Mouse (Mus musculus) right cerebral cortex, postnatal 14 days (tissue): ENCODE data around the gene Sigirr.

ENCODE experiments used
- DNase-seq: peaks from one replicate; pipeline ENCODE4 v3.0.0; 2022

The Sigirr gene

DNA sequence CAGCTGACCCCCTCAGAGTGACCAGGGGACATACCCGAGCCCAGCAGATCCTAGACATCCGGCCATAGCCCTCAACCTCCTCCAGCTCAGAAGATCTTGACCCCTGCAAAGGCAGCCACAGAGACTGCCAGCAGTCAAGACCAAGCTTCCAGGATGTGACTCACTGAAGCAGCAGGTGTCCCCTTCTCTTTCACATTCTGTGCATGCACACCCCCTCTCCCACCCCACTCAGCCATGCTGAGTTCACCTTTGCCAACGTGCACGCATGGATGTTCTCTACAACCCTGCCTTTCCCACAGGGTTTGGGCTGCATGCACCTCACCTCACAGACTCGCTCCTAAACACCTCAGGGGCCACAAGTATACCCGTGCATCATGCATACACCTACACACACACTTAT, 4.4 kb downstream of the Sigirr start:
- no peak for DNase-seq

GRCm38 (mm10) chr7:141094487-141095205, 5.7 kb downstream of the Sigirr start:
- DNase-seq: no peak

GRCm38 (mm10) chr7:141093950-141094349, 6.4 kb downstream of the Sigirr start:
- no peak for DNase-seq

- peak; percentile 40 for DNase-seq
Measured at GRCm38 (mm10) chr7:141092051-141092735, 8.2 kb downstream of the Sigirr start.

- no peak for DNase-seq
Measured at GRCm38 (mm10) chr7:141090228-141090627, 10.1 kb downstream of the Sigirr start.

- DNase-seq: no peak
Measured at GRCm38 (mm10) chr7:141088473-141088872, 11.9 kb downstream of the Sigirr start.

- DNase-seq: no peak
Measured at GRCm38 (mm10) chr7:141087894-141088293, 12.5 kb downstream of the Sigirr start.

GRCm38 (mm10) chr7:141079481-141080449, 20.6 kb downstream of the Sigirr start:
- no peak for DNase-seq

GRCm38 (mm10) chr7:141078876-141079275, 21.5 kb downstream of the Sigirr start:
- no peak for DNase-seq

- no peak for DNase-seq
Measured at GRCm38 (mm10) chr7:141077841-141078240, 22.5 kb downstream of the Sigirr start, which contains the start of gene Pkp3. TSS of gene Pkp3 (plus strand) at chr7:141078218.

DNA sequence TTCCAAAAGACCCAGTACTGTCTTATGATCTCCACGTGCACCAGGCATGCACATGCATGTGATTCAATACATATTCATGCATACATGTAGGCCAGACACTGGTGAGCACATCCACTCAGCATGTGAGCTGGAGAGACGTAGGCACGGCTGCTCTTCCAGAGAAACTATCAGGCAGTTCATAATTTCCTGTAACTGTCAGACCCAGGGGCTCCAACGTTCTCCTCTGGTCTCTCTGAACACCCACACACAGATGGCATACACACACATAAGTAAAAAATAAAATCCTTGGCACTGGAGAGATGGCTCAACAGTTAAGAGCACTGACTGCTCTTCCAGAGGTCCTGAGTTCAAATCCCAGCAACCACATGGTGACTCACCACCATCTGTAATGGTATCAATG, 26.6 kb downstream of the Sigirr start:
- DNase-seq: no peak

GRCm38 (mm10) chr7:141072017-141072745, 28.2 kb downstream of the Sigirr start:
- no peak for DNase-seq

- DNase-seq: peak; percentile 78
Measured at GRCm38 (mm10) chr7:141070058-141070862, 30.1 kb downstream of the Sigirr start.

DNA sequence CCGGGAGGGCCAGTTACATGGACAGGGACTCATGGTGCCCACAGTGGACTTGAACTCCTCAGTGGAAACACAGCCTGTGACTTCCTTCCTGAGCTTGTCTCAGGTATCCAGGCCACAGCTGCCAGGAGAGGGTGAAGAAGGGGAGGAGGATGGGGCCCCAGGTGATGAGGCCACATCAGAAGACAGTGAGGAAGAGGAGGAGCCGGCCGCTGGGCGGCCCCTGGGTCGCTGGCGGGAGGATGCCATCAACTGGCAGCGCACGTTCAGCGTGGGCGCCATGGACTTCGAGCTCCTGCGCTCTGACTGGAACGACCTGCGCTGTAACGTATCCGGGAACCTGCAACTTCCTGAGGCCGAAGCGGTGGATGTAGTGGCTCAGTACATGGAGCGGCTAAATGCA, 32.0 kb downstream of the Sigirr start:
- DNase-seq: no peak

GRCm38 (mm10) chr7:141064576-141064975, 35.8 kb downstream of the Sigirr start:
- DNase-seq: no peak

DNA sequence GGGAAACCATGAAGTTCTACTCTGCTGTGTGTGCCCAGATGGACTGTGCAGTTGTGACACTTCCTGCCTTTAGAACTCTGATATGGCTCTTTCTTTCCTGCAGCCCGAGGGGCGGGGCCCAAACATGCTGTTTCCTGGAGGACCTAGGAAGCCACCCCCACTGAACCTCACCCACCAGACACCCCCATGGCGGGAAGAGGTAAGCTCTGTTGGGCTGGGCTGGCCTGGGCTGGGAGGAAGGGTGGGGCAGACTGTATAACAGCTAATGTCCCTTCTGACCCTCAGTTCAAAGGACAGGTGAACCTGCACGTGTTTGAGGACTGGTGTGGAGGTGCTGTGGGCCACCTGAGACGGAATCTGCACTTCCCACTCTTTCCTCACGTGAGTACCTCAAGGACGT, 36.2 kb downstream of the Sigirr start:
- DNase-seq: no peak

DNA sequence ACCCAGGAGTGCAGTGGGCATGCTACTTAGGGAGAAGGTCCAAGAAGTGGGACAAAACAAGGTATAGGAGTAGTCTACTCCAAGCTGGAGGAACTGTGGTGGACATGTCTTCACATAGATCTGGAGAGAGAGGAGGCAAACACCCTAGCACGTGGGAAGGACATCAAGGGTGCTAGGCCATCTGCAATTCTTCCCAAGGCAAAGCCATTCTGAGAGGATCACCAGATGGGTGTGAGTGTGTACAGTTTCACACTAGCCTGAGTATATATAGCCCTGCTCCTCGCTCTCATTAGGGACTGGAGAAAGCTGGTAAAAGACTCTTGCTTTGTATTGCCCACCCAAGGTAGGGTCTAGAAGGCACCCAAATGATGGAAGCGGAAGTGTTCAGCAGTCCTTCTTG, 37.0 kb downstream of the Sigirr start:
- no peak for DNase-seq

GRCm38 (mm10) chr7:141062525-141062924, 37.8 kb downstream of the Sigirr start:
- DNase-seq: peak; percentile 32

- DNase-seq: no peak
Measured at GRCm38 (mm10) chr7:141061269-141061692, 39.1 kb downstream of the Sigirr start.

GRCm38 (mm10) chr7:141060426-141061242, 39.7 kb downstream of the Sigirr start, which contains the start of gene B4galnt4:
TSS of gene B4galnt4 (plus strand) at chr7:141061104.
- DNase-seq: peak; percentile 93

DNA sequence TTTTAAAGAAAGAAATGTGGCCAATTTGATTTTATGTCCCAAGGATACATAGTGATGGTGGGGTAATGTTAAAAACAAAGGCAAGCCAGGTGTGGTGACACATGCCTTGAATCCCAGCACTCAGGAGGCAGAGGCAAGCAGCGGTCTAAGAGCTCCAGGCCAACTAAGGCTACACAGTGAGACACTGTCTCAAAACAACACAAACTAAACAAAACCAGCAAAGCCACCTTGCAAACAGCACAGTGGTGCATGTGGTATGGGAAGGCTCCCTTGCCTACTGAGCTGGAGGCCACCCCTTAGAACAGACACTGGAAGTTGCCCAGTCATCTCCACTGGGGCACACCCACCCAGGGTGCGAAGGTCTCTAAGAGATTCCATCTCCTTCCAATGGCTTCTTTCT, 40.4 kb downstream of the Sigirr start:
- no peak for DNase-seq
